ENCODE assay signal across 17 mouse cellular contexts in genomic region chr7:67032616-67033015, GRCm38 (mm10).
"Had no signal": no experiment of that assay in that cellular context is flagged by ENCODE, and none has a peak within 500 bp of the region (broad histone marks: within the 10 kb centered on the region; RNA-seq: fewer than 3 reads in every experiment).

No protein-coding gene starts in this region.

- ATAC-seq: midbrain, embryonic 15.5 days had no signal

- H3K4me2 ChIP-seq: kidney, embryonic 15.5 days; liver, embryonic 13.5 days; midbrain, embryonic 12.5 days; midbrain, embryonic 15.5 days; neural tube, embryonic 12.5 days; stomach, embryonic 15.5 days had no signal

- H3K4me3 ChIP-seq: kidney, embryonic 15.5 days; left cerebral cortex, adult 2 months; liver, embryonic 13.5 days; midbrain, embryonic 12.5 days; midbrain, embryonic 15.5 days; neural tube, embryonic 12.5 days; stomach, embryonic 15.5 days had no signal

- DNase-seq: kidney, postnatal 10 days; kidney, postnatal 36 days; layer of hippocampus, postnatal 36 days; liver, embryonic 13.5 days; lung, adult 2 months; lung, postnatal 14 days; lung, postnatal 4 days; retina, postnatal 1 day; right cerebral cortex, postnatal 25 days; spleen, adult 18-20 months; thymus, postnatal 25 days had no signal

- H3K27ac ChIP-seq: kidney, embryonic 15.5 days; left cerebral cortex, adult 2 months; liver, embryonic 13.5 days; midbrain, embryonic 12.5 days; midbrain, embryonic 15.5 days; neural tube, embryonic 12.5 days; stomach, embryonic 15.5 days had no signal

- H3K36me3 ChIP-seq: kidney, embryonic 15.5 days; liver, embryonic 13.5 days; midbrain, embryonic 12.5 days; midbrain, embryonic 15.5 days; neural tube, embryonic 12.5 days; stomach, embryonic 15.5 days had no signal

- H3K27me3 ChIP-seq: kidney, embryonic 15.5 days; liver, embryonic 13.5 days; midbrain, embryonic 12.5 days; midbrain, embryonic 15.5 days; neural tube, embryonic 12.5 days; stomach, embryonic 15.5 days had no signal

- H3K9ac ChIP-seq: kidney, embryonic 15.5 days; liver, embryonic 13.5 days; midbrain, embryonic 12.5 days; midbrain, embryonic 15.5 days; neural tube, embryonic 12.5 days; stomach, embryonic 15.5 days had no signal

- H3K9me3 ChIP-seq: kidney, embryonic 15.5 days; liver, embryonic 13.5 days; midbrain, embryonic 12.5 days; midbrain, embryonic 15.5 days; neural tube, embryonic 12.5 days; stomach, embryonic 15.5 days had no signal

- H3K4me1 ChIP-seq: kidney, embryonic 15.5 days; midbrain, embryonic 12.5 days; midbrain, embryonic 15.5 days; neural tube, embryonic 12.5 days had no signal
